Mouse (Mus musculus): ENCODE data around the gene Jarid2. TPM values are rescaled to one million over a fixed set of nuclear protein-coding genes. Genes with fewer than 3 reads are reported as not detected.

Gene Jarid2
- total RNA-seq, 1 experiment: 190 TPM

DNA sequence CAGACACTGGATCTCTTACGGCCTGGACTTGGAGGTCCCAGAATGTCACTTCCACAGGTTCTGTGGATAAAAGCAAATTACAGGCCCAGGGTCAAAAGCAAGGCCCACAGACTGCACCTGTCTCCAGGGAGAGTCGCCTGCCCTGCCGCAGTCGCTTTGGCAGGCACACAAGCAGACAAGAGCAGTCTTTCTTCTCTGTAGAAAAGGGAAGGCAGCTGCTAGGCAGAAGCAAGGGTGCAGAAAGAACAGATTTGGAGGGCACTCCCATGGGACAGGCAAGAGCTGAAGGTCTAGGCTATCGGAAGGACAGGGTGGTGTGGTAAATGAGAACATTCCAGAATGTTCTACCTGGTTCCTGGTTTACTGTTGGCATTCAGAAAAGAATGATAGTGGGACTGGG is 22.1 kb upstream of the Jarid2 start:
- H3K27ac ChIP-seq (ENCODE audit: insufficient read depth, low read depth, low read length, poor library complexity, severe bottlenecking): peak overlapping the region; percentile 100
- no peak for TF ChIP-seq MAFK (IDR thresholded peaks at IDR 0.05; ENCODE audit: insufficient read depth, low read depth, low read length)
- no peak for TF ChIP-seq ZC3H11A (IDR thresholded peaks at IDR 0.05; ENCODE audit: borderline replicate concordance, low read depth, low read length)
- no peak for TF ChIP-seq CHD2 (IDR thresholded peaks at IDR 0.05; ENCODE audit: low read depth, low read length)
- TF ChIP-seq ZNF384 (IDR thresholded peaks at IDR 0.05; ENCODE audit: low read depth, low read length): no peak
- TF ChIP-seq HCFC1 (IDR thresholded peaks at IDR 0.05; ENCODE audit: borderline replicate concordance, insufficient read depth, low read length): no peak
- in situ Hi-C loops (cut with MboI; ENCODE audit: low sequenced_read_pairs in 2 of 2, unreplicated experiment in 2 of 2): no loop called here
- no peaks in the 10 kb centered on the region for H3K36me3 ChIP-seq (ENCODE audit: control insufficient read depth, insufficient read depth, low read length, poor library complexity, severe bottlenecking)
- H3K9ac ChIP-seq (ENCODE audit: insufficient read depth, low read depth, low read length, poor library complexity, severe bottlenecking): peak overlapping the region; percentile 77; the same call in 1 of the 2 replicates
- peaks cover 21 to 27% of the 10 kb centered on the region in 2 experiments; a peak in 3 of 4 replicates for H3K4me1 ChIP-seq (ENCODE audit: control insufficient read depth in 2 of 2, insufficient read depth in 2 of 2, low read length in 2 of 2, poor library complexity in 1 of 2)
- H3K9me3 ChIP-seq (ENCODE audit: control insufficient read depth, insufficient read depth, low read depth, low read length): no peaks in the 10 kb centered on the region
- no peak overlapping the region for H3K4me3 ChIP-seq (ENCODE audit: insufficient read depth in 1 of 2, low read depth in 1 of 2, low read length in 2 of 2, poor library complexity in 1 of 2, severe bottlenecking in 1 of 2)
- DNase-seq (ENCODE audit: low read depth, low spot score): no peak

DNA sequence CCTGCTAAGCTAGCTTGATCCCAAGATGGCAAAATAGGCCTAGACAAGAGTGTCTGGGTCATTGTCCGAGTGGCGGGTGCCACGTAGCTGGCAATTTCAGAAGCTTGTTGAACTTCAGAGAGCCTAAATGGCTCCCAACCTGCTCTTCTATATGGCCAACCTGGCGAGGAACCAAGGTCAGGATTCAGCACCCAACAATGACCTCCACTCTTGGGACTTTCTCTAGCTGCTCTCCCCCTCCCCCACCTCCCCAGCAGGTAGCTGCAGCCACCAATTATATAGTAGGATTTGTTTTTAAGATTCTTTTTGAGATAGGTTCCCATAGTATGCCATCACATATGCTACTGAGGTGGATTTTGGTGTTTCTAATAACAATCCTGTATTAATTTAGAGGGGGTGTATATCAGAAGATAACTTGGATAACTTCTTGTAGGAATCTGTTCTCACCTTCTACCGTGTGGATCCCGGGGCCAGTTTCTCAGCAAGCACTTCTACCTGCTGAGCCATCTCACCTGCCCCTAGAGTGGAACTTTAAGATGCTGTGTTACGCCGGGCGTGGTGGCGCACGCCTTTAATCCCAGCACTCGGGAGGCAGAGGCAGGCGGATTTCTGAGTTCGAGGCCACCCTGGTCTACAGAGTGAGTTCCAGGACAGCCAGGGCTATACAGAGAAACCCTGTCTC is 20.8 kb upstream of the Jarid2 start:
- Histone ChIP-seq H3K36me3 (ENCODE audit: control insufficient read depth, insufficient read depth, low read length, poor library complexity, severe bottlenecking) (no peaks in the 10 kb centered on the region), H3K27ac (ENCODE audit: insufficient read depth, low read depth, low read length, poor library complexity, severe bottlenecking) (peak overlapping the region; percentile 100), H3K4me3 (ENCODE audit: insufficient read depth in 1 of 2, low read depth in 1 of 2, low read length in 2 of 2, poor library complexity in 1 of 2, severe bottlenecking in 1 of 2) (no peak overlapping the region), H3K9me3 (ENCODE audit: control insufficient read depth, insufficient read depth, low read depth, low read length) (no peaks in the 10 kb centered on the region), H3K9ac (ENCODE audit: insufficient read depth, low read depth, low read length, poor library complexity, severe bottlenecking) (0 out of 2 replicates have a peak overlapping the region, but pooled peaks have one; percentile 26), H3K4me1 (ENCODE audit: control insufficient read depth in 2 of 2, insufficient read depth in 2 of 2, low read length in 2 of 2, poor library complexity in 1 of 2) (peaks cover 20 to 21% of the 10 kb centered on the region in 2 experiments; a peak in 3 of 4 replicates)
- DNase-seq (ENCODE audit: low read depth, low spot score): no peak
- TF ChIP-seq ZNF384 (IDR thresholded peaks at IDR 0.05; ENCODE audit: low read depth, low read length): no peak
- TF ChIP-seq CHD2 (IDR thresholded peaks at IDR 0.05; ENCODE audit: low read depth, low read length): no peak
- no peak for TF ChIP-seq HCFC1 (IDR thresholded peaks at IDR 0.05; ENCODE audit: borderline replicate concordance, insufficient read depth, low read length)
- no peak for TF ChIP-seq ZC3H11A (IDR thresholded peaks at IDR 0.05; ENCODE audit: borderline replicate concordance, low read depth, low read length)
- TF ChIP-seq MAFK (IDR thresholded peaks at IDR 0.05; ENCODE audit: insufficient read depth, low read depth, low read length): no peak
- in situ Hi-C loops (cut with MboI; ENCODE audit: low sequenced_read_pairs in 2 of 2, unreplicated experiment in 2 of 2): no loop called here

DNA sequence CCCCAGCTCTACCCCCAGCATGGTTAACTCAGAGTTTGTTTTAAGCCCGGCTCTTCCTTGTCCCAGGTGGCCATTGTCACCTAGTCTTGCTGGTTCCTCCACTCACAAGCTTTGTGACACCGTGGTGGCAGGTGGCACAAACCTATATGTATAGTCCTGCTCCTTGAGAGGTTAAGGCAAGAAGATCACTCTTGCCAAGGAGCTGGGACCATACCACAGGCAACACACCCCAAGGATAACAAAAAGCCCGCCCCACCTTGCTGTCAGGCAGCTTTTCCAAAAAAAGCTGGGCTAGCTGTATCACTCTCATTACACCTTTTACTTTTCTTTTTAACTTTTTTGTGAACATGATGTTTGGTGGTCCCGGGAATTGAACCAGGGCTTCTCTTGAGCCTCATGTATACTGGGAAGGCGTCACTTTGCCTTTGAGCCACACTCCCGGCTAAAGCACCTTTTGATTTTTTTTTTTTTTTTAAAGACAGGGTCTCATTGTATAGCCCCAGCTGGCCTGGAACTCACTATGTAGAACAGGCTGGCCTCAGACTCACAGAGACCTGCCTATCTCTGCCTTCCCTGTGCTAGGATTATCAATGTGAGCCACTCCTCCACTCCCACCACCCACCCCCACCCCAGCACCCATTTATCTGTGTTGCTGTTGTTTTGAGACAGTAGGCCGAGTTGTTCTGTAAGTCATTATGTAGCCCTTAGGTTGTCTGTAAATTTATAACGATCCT is 19.4 kb upstream of the Jarid2 start:
- H3K27ac ChIP-seq (ENCODE audit: insufficient read depth, low read depth, low read length, poor library complexity, severe bottlenecking): peak overlapping the region; percentile 100; the same call in 1 of the 2 replicates
- no peak for DNase-seq (ENCODE audit: low read depth, low spot score)
- no peaks in the 10 kb centered on the region for H3K36me3 ChIP-seq (ENCODE audit: control insufficient read depth, insufficient read depth, low read length, poor library complexity, severe bottlenecking)
- no peaks in the 10 kb centered on the region for H3K9me3 ChIP-seq (ENCODE audit: control insufficient read depth, insufficient read depth, low read depth, low read length)
- in situ Hi-C loops (cut with MboI; ENCODE audit: low sequenced_read_pairs in 2 of 2, unreplicated experiment in 2 of 2): no loop called here
- no peak overlapping the region for H3K4me3 ChIP-seq (ENCODE audit: insufficient read depth in 1 of 2, low read depth in 1 of 2, low read length in 2 of 2, poor library complexity in 1 of 2, severe bottlenecking in 1 of 2)
- H3K4me1 ChIP-seq (ENCODE audit: control insufficient read depth in 2 of 2, insufficient read depth in 2 of 2, low read length in 2 of 2, poor library complexity in 1 of 2): peaks cover 15 to 22% of the 10 kb centered on the region in 2 experiments; a peak in 3 of 4 replicates
- H3K9ac ChIP-seq (ENCODE audit: insufficient read depth, low read depth, low read length, poor library complexity, severe bottlenecking): peak overlapping the region; percentile 18; the same call in 1 of the 2 replicates
- TF ChIP-seq MAFK (IDR thresholded peaks at IDR 0.05; ENCODE audit: insufficient read depth, low read depth, low read length): no peak
- TF ChIP-seq ZC3H11A (IDR thresholded peaks at IDR 0.05; ENCODE audit: borderline replicate concordance, low read depth, low read length): no peak
- no peak for TF ChIP-seq HCFC1 (IDR thresholded peaks at IDR 0.05; ENCODE audit: borderline replicate concordance, insufficient read depth, low read length)
- TF ChIP-seq ZNF384 (IDR thresholded peaks at IDR 0.05; ENCODE audit: low read depth, low read length): peak; percentile 45; the same call in 1 of the 2 replicates

DNA sequence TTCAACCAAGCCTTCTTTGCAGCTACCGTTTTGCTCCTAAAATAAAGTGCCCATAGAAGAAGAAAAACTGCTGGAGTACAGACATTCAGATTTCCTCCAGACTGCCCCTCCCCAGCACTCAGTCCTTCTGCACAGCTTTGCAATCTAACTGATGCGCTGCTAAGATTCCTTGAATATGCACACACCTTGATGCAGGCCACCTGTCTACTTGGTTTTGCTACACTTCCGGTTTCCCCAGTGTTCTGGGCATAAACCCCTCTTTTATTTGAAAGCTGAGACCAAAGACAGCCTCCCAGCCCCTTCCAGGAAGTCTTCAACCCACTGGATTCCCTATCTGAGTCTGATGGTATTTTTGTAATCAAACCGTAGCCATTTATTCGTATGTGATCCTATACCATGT is 18.2 kb upstream of the Jarid2 start:
- Histone ChIP-seq H3K9me3 (ENCODE audit: control insufficient read depth, insufficient read depth, low read depth, low read length) (no peaks in the 10 kb centered on the region), H3K4me1 (ENCODE audit: control insufficient read depth in 2 of 2, insufficient read depth in 2 of 2, low read length in 2 of 2, poor library complexity in 1 of 2) (peaks cover 18 to 22% of the 10 kb centered on the region in 2 experiments; a peak in 3 of 4 replicates), H3K36me3 (ENCODE audit: control insufficient read depth, insufficient read depth, low read length, poor library complexity, severe bottlenecking) (no peaks in the 10 kb centered on the region), H3K4me3 (ENCODE audit: insufficient read depth in 1 of 2, low read depth in 1 of 2, low read length in 2 of 2, poor library complexity in 1 of 2, severe bottlenecking in 1 of 2) (no peak overlapping the region), H3K27ac (ENCODE audit: insufficient read depth, low read depth, low read length, poor library complexity, severe bottlenecking) (peak overlapping the region; percentile 100; the same call in 1 of the 2 replicates), H3K9ac (ENCODE audit: insufficient read depth, low read depth, low read length, poor library complexity, severe bottlenecking) (peak overlapping the region; percentile 9; the same call in 1 of the 2 replicates)
- in situ Hi-C loops (cut with MboI; ENCODE audit: low sequenced_read_pairs in 2 of 2, unreplicated experiment in 2 of 2): no loop called here
- no peak for DNase-seq (ENCODE audit: low read depth, low spot score)
- TF ChIP-seq MAFK (IDR thresholded peaks at IDR 0.05; ENCODE audit: insufficient read depth, low read depth, low read length): no peak
- no peak for TF ChIP-seq ZC3H11A (IDR thresholded peaks at IDR 0.05; ENCODE audit: borderline replicate concordance, low read depth, low read length)
- TF ChIP-seq HCFC1 (IDR thresholded peaks at IDR 0.05; ENCODE audit: borderline replicate concordance, insufficient read depth, low read length): no peak
- no peak for TF ChIP-seq CHD2 (IDR thresholded peaks at IDR 0.05; ENCODE audit: low read depth, low read length)
- no peak for TF ChIP-seq ZNF384 (IDR thresholded peaks at IDR 0.05; ENCODE audit: low read depth, low read length)

Data from ES-E14 (cell line).